Mouse (Mus musculus) megakaryocyte, embryonic 14.5 days (primary cell): ENCODE data around the gene Gm30302. TPM values are rescaled to one million over a fixed set of nuclear protein-coding genes. Genes with fewer than 3 reads are reported as not detected.

Experiments used
- H3K27me3 ChIP-seq: replicated peaks from 2 replicates; pipeline ENCODE3; 2012; ENCODE audit warnings: inconsistent platforms
- H3K36me3 ChIP-seq: replicated peaks from 2 replicates; pipeline ENCODE3; 2012; ENCODE audit warnings: low read length, inconsistent platforms, mixed read lengths
- H3K4me1 ChIP-seq: 2 replicates; pipeline ENCODE4 v1.6.1; 2012; ENCODE audit warnings: inconsistent platforms
- H3K4me3 ChIP-seq: replicated peaks from 2 replicates; pipeline ENCODE3; 2012; ENCODE audit warnings: moderate library complexity, mild to moderate bottlenecking, inconsistent platforms
- H3K9me3 ChIP-seq: 2 replicates; pipeline ENCODE4 v1.6.1; 2012; ENCODE audit warnings: inconsistent platforms
- FLI1 ChIP-seq: IDR thresholded peaks from 2 replicates; pipeline ENCODE4 v1.6.1; 2012; ENCODE audit warnings: low read length, inconsistent platforms, mixed read lengths
- GATA1 ChIP-seq: IDR thresholded peaks from 3 replicates; pipeline ENCODE4 v1.6.1; 2012; ENCODE audit warnings: mixed read lengths, low read length, inconsistent platforms, borderline replicate concordance
- polyA plus RNA-seq: library from polyadenylated mRNA; stranded (reverse); fragments of >175 nt; gene quantifications from 2 replicates; pipeline ENCODE4 v1.2.3, GENCODE M21; 2012; ENCODE audit warnings: low replicate concordance; ENCODE audit not compliant: insufficient read depth

Gene Gm30302
- polyA plus RNA-seq, 1 experiment, result not detected

- peaks cover 10% of the 10 kb centered on the region for H3K27me3 ChIP-seq
- H3K9me3 ChIP-seq, result peaks cover 17% of the 10 kb centered on the region
- H3K4me1 ChIP-seq, result peaks cover 16% of the 10 kb centered on the region; the same call in 1 of the 2 replicates
- no peak overlapping the region for H3K4me3 ChIP-seq
- H3K36me3 ChIP-seq, result no peaks in the 10 kb centered on the region
- TF ChIP-seq FLI1 (no peak), GATA1 (no peak)
These were observed 40.8 kb downstream of the Gm30302 start for GRCm38 (mm10) chr13:49757966-49758365.

GRCm38 (mm10) chr13:49756591-49756990, 42.2 kb downstream of the Gm30302 start:
- H3K9me3 ChIP-seq, result peaks cover 5% of the 10 kb centered on the region; the same call in 1 of the 2 replicates
- no peaks in the 10 kb centered on the region for H3K36me3 ChIP-seq
- peaks cover 12% of the 10 kb centered on the region for H3K27me3 ChIP-seq
- H3K4me3 ChIP-seq, result no peak overlapping the region
- TF ChIP-seq FLI1 (no peak), GATA1 (no peak)
- peaks cover 16% of the 10 kb centered on the region; the same call in 1 of the 2 replicates for H3K4me1 ChIP-seq

GRCm38 (mm10) chr13:49741285-49742040, 57.3 kb downstream of the Gm30302 start:
- no peak for TF ChIP-seq FLI1
- no peak for TF ChIP-seq GATA1

GRCm38 (mm10) chr13:49738011-49738410, 60.8 kb downstream of the Gm30302 start:
- H3K27me3 ChIP-seq, result no peaks in the 10 kb centered on the region
- H3K4me1 ChIP-seq, result peaks cover 3% of the 10 kb centered on the region; the same call in 1 of the 2 replicates
- peaks cover 35% of the 10 kb centered on the region for H3K36me3 ChIP-seq
- TF ChIP-seq GATA1 (no peak), FLI1 (no peak)
- H3K9me3 ChIP-seq, result no peaks in the 10 kb centered on the region
- H3K4me3 ChIP-seq, result no peak overlapping the region

More at GRCm38 (mm10) chr13:49741285-49742040, 57.3 kb downstream of the Gm30302 start:
- no peak overlapping the region for H3K4me3 ChIP-seq
- no peaks in the 10 kb centered on the region for H3K4me1 ChIP-seq
- peaks cover under 1% of the 10 kb centered on the region for H3K36me3 ChIP-seq
- H3K9me3 ChIP-seq, result peaks cover 9% of the 10 kb centered on the region
- H3K27me3 ChIP-seq, result no peaks in the 10 kb centered on the region

GRCm38 (mm10) chr13:49736430-49736829, 62.4 kb downstream of the Gm30302 start:
- Histone ChIP-seq H3K4me1 (peaks cover 3% of the 10 kb centered on the region; the same call in 1 of the 2 replicates), H3K9me3 (no peaks in the 10 kb centered on the region), H3K36me3 (peaks cover 51% of the 10 kb centered on the region), H3K27me3 (no peaks in the 10 kb centered on the region), H3K4me3 (no peak overlapping the region)
- TF ChIP-seq FLI1 (no peak), GATA1 (no peak)

Other genes with a start within 250 kb of the Gm30302 start
- not detected in 2 replicates for gene Omd, start 216.5 kb downstream of the Gm30302 start, polyA plus RNA-seq
- not detected in 2 replicates for gene Ogn, start 191.0 kb downstream of the Gm30302 start, polyA plus RNA-seq
- 1.8 TPM in 1 of 2 replicates, not detected in the other for gene Cenpp, start 146.2 kb downstream of the Gm30302 start, polyA plus RNA-seq
- 0.41 and 1.3 TPM in 2 replicates for gene Nol8, start 145.9 kb downstream of the Gm30302 start, polyA plus RNA-seq
- gene Iars, start 116.9 kb downstream of the Gm30302 start, polyA plus RNA-seq, result 15.1 and 23.6 TPM in 2 replicates